Mouse (Mus musculus): Measurements from ENCODE around the gene Lcn9. TPM values are rescaled to one million over a fixed set of nuclear protein-coding genes. Genes with fewer than 3 reads are reported as not detected.

The Lcn9 gene
- not detected in 2 replicates for polyA plus RNA-seq (2012; rRNA removed)
- polyA plus RNA-seq (2014; fragmentation: Nextera tagmentation; extraction: Ambion mirVana), result not detected in 2 replicates

DNA sequence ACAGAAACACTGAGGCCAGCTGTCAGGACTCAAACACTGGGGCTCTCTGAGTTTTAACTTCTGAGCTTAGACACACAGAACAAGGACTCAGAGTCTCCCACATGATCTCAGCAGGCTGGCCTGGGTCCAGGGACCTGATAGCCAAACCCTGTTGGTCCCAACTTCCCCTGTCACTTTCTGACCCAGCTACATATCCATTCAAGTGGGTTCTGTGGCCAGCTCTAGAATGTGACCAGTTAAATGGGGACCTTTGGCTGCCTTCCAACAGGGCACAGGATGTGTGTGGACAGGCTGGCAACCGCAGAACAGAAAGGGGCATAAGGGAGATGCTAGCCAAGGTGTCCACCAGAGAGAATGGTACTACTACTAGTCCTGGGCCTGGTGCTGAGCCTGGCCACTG is at the start of gene Lcn9:
Lcn9 (plus strand) TSS at position 348 of the 400 bp plus-strand sequence.
- H3K9ac ChIP-seq (replicated peaks), result no peak within 1 kb of the TSS
- H3K4me3 ChIP-seq (ENCODE audit: insufficient read depth in 1 of 2, low read depth in 2 of 2, low read length in 2 of 2), result no peak within 1 kb of the TSS
- H3K27me3 ChIP-seq (ENCODE audit: control insufficient read depth, insufficient read depth, low read length), result no peaks in the 10 kb centered on the region
- no peaks in the 10 kb centered on the region for H3K4me1 ChIP-seq (replicated peaks; ENCODE audit: control insufficient read depth in 2 of 2, insufficient read depth in 2 of 2, low read length in 1 of 2)
- no peaks in the 10 kb centered on the region for H3K36me3 ChIP-seq (replicated peaks; ENCODE audit: control insufficient read depth, insufficient read depth, low read depth)
- no peak within 1 kb of the TSS for H3K4me2 ChIP-seq (ENCODE audit: low read depth)
- no peak within 1 kb of the TSS for H3K27ac ChIP-seq
- H3K9me3 ChIP-seq (ENCODE audit: control insufficient read depth, low read length), result no peaks in the 10 kb centered on the region
- TF ChIP-seq EP300 (IDR thresholded peaks at IDR 0.05; ENCODE audit: low read depth), result no peak
- no peak for ATAC-seq (ENCODE audit: insufficient read depth)
- DNase-seq (ENCODE audit: low read depth in 3 of 3, low spot score in 3 of 3), result no peak
- WGBS (ENCODE audit: insufficient replicate concordance), result 74% methylated on average over 1 of the region's 1 CpGs

DNA sequence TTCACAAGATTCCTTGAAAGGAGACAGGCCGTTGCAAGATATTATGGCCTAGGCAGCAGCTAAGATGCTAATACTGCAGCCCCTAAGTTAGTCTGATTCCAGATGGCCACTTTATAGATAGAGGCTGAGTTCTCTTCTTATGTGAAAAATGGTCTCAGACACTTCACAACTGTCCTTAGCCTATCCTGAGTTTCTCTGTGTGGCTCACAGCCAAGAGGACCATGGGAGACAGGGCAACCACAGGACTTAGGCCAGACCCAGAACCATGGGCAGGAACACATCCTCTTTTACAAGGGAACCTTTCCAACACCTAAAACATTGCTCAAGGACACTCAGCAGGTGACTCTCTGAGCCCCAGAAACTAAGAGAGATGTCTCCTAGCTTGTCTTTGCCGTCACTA is 49.4 kb upstream of the Lcn9 start:
- no peak overlapping the region for H3K4me3 ChIP-seq (ENCODE audit: insufficient read depth in 1 of 2, low read depth in 2 of 2, low read length in 2 of 2)
- H3K27me3 ChIP-seq (ENCODE audit: control insufficient read depth, insufficient read depth, low read length), result no peaks in the 10 kb centered on the region
- TF ChIP-seq EP300 (IDR thresholded peaks at IDR 0.05; ENCODE audit: low read depth) (no peak), CTCF (IDR thresholded peaks at IDR 0.05; ENCODE audit: low read depth) (no peak)
- no peak overlapping the region for H3K27ac ChIP-seq
- WGBS (ENCODE audit: insufficient replicate concordance), result 59% methylated on average over 2 of the region's 2 CpGs
- no peak overlapping the region for H3K9ac ChIP-seq (replicated peaks)
- no peaks in the 10 kb centered on the region for H3K36me3 ChIP-seq (replicated peaks; ENCODE audit: control insufficient read depth, insufficient read depth, low read depth)
- no peaks in the 10 kb centered on the region for H3K4me1 ChIP-seq (replicated peaks; ENCODE audit: control insufficient read depth in 2 of 2, insufficient read depth in 2 of 2, low read length in 1 of 2)
- no peaks in the 10 kb centered on the region for H3K9me3 ChIP-seq (ENCODE audit: control insufficient read depth, low read length)
- no peak overlapping the region for H3K4me2 ChIP-seq (ENCODE audit: low read depth)
- ATAC-seq (ENCODE audit: insufficient read depth) (no peak), DNase-seq (ENCODE audit: low read depth in 3 of 3, low spot score in 3 of 3) (no peak)

GRCm38 (mm10) chr2:25774640-25775039 is 48.3 kb upstream of the Lcn9 start:
- Histone ChIP-seq H3K4me1 (replicated peaks; ENCODE audit: control insufficient read depth in 2 of 2, insufficient read depth in 2 of 2, low read length in 1 of 2) (no peaks in the 10 kb centered on the region), H3K4me2 (ENCODE audit: low read depth) (no peak overlapping the region), H3K4me3 (ENCODE audit: insufficient read depth in 1 of 2, low read depth in 2 of 2, low read length in 2 of 2) (no peak overlapping the region), H3K9ac (replicated peaks) (no peak overlapping the region), H3K9me3 (ENCODE audit: control insufficient read depth, low read length) (no peaks in the 10 kb centered on the region), H3K27ac (no peak overlapping the region), H3K27me3 (ENCODE audit: control insufficient read depth, insufficient read depth, low read length) (no peaks in the 10 kb centered on the region), H3K36me3 (replicated peaks; ENCODE audit: control insufficient read depth, insufficient read depth, low read depth) (no peaks in the 10 kb centered on the region)
- TF ChIP-seq EP300 (IDR thresholded peaks at IDR 0.05; ENCODE audit: low read depth), result no peak
- no peak for TF ChIP-seq CTCF (IDR thresholded peaks at IDR 0.05; ENCODE audit: low read depth)
- ATAC-seq (ENCODE audit: insufficient read depth) (no peak), DNase-seq (ENCODE audit: low read depth in 3 of 3, low spot score in 3 of 3) (no peak)
- 49% methylated on average over 2 of the region's 2 CpGs for WGBS (ENCODE audit: insufficient replicate concordance)

- DNase-seq (ENCODE audit: low read depth in 3 of 3, low spot score in 3 of 3) (no peak), ATAC-seq (ENCODE audit: insufficient read depth) (no peak)
- Histone ChIP-seq H3K4me1 (replicated peaks; ENCODE audit: control insufficient read depth in 2 of 2, insufficient read depth in 2 of 2, low read length in 1 of 2) (no peaks in the 10 kb centered on the region), H3K27me3 (ENCODE audit: control insufficient read depth, insufficient read depth, low read length) (no peaks in the 10 kb centered on the region), H3K4me2 (ENCODE audit: low read depth) (no peak overlapping the region), H3K36me3 (replicated peaks; ENCODE audit: control insufficient read depth, insufficient read depth, low read depth) (no peaks in the 10 kb centered on the region), H3K27ac (no peak overlapping the region), H3K4me3 (ENCODE audit: insufficient read depth in 1 of 2, low read depth in 2 of 2, low read length in 2 of 2) (no peak overlapping the region), H3K9me3 (ENCODE audit: control insufficient read depth, low read length) (no peaks in the 10 kb centered on the region), H3K9ac (replicated peaks) (no peak overlapping the region)
- no peak for TF ChIP-seq CTCF (IDR thresholded peaks at IDR 0.05; ENCODE audit: low read depth)
- TF ChIP-seq EP300 (IDR thresholded peaks at IDR 0.05; ENCODE audit: low read depth), result no peak
- WGBS (ENCODE audit: insufficient replicate concordance), result 57% methylated on average over 3 of the region's 3 CpGs
Observed at GRCm38 (mm10) chr2:25775991-25776390, 47.0 kb upstream of the Lcn9 start.

DNA sequence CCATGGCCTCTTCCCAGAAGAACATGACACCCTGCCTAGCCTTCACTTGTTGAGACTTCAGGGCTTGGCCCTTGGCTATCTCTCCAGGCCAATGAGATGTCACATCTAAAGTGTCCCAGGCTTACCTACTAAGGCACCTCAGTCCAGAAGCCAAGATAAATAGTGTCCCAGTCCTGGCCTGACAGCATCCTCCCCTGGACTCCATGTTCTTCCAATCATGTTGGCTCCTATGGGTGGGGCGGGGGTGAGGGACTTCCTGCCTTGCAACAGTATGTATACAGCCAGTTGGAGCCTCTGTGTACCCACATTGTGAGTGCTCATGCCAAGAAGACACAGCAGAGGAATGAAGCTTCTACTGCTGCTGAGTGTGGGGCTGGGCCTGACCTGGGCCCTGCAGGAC is 46.2 kb upstream of the Lcn9 start, which contains the start of gene Lcn11:
Lcn11 (plus strand) TSS at position 301 of the 400 bp plus-strand sequence.
- Histone ChIP-seq H3K27me3 (ENCODE audit: control insufficient read depth, insufficient read depth, low read length) (no peaks in the 10 kb centered on the region), H3K9me3 (ENCODE audit: control insufficient read depth, low read length) (no peaks in the 10 kb centered on the region), H3K4me3 (ENCODE audit: insufficient read depth in 1 of 2, low read depth in 2 of 2, low read length in 2 of 2) (no peak within 1 kb of the TSS), H3K36me3 (replicated peaks; ENCODE audit: control insufficient read depth, insufficient read depth, low read depth) (no peaks in the 10 kb centered on the region), H3K9ac (replicated peaks) (no peak within 1 kb of the TSS), H3K27ac (no peak within 1 kb of the TSS), H3K4me2 (ENCODE audit: low read depth) (no peak within 1 kb of the TSS), H3K4me1 (replicated peaks; ENCODE audit: control insufficient read depth in 2 of 2, insufficient read depth in 2 of 2, low read length in 1 of 2) (no peaks in the 10 kb centered on the region)
- no peak for ATAC-seq (ENCODE audit: insufficient read depth)
- WGBS (ENCODE audit: insufficient replicate concordance), result 61% methylated on average over 1 of the region's 1 CpGs
- DNase-seq (ENCODE audit: low read depth in 3 of 3, low spot score in 3 of 3), result no peak
- no peak for TF ChIP-seq CTCF (IDR thresholded peaks at IDR 0.05; ENCODE audit: low read depth)
- TF ChIP-seq EP300 (IDR thresholded peaks at IDR 0.05; ENCODE audit: low read depth), result no peak
